13 mouse cellular contexts compared by ENCODE assay signal in genomic region chr10:70806786-70807385, GRCm38 (mm10).
DNase-seq lines count a peak whose midpoint lies in the region; ATAC-seq and TF ChIP-seq lines count a peak whose summit lies in the region.
"Had no signal": no experiment of that assay in that cellular context is flagged by ENCODE, and none has a peak within 500 bp of the region (broad histone marks: within the 10 kb centered on the region; RNA-seq: fewer than 3 reads in every experiment).

No protein-coding gene starts in this region.

- 26% methylated on average over 9 of the region's 9 CpGs for WGBS in hindbrain, postnatal 0 days
- 26% methylated on average over 9 of the region's 9 CpGs for WGBS in hindbrain, embryonic 12.5 days

- no peaks in the 10 kb centered on the region for H3K36me3 ChIP-seq in hindbrain, postnatal 0 days (ENCODE audit: insufficient read depth, low read length)
- no peaks in the 10 kb centered on the region for H3K36me3 ChIP-seq in hindbrain, embryonic 12.5 days
- H3K36me3 ChIP-seq: heart, embryonic 12.5 days; limb, embryonic 10.5 days had no signal

- peak; percentile 69 for ATAC-seq in hindbrain, postnatal 0 days
- no peak for ATAC-seq in hindbrain, embryonic 12.5 days (ENCODE audit: low FRiP score)
- ATAC-seq: intestine, embryonic 16.5 days had no signal

- H3K27ac ChIP-seq in hindbrain, postnatal 0 days, result no peak overlapping the region
- H3K27ac ChIP-seq in hindbrain, embryonic 12.5 days, result no peak overlapping the region
- H3K27ac ChIP-seq: limb, embryonic 10.5 days had no signal

- H3K9me3 ChIP-seq in hindbrain, postnatal 0 days (ENCODE audit: low read length), result no peaks in the 10 kb centered on the region
- H3K9me3 ChIP-seq in hindbrain, embryonic 12.5 days (replicated peaks), result no peaks in the 10 kb centered on the region
- H3K9me3 ChIP-seq: heart, embryonic 12.5 days; limb, embryonic 10.5 days had no signal

- H3K27me3 ChIP-seq in hindbrain, postnatal 0 days (ENCODE audit: insufficient read depth, low read length), result no peaks in the 10 kb centered on the region
- H3K27me3 ChIP-seq in hindbrain, embryonic 12.5 days, result no peaks in the 10 kb centered on the region
- H3K27me3 ChIP-seq: heart, embryonic 12.5 days had no signal

- DNase-seq in hindbrain, postnatal 0 days (ENCODE audit: low spot score), result peak; percentile 39
- DNase-seq in cerebellum, adult 11 months, result peak; percentile 23
- peak; percentile 56 for DNase-seq in cerebellum, adult 9-11 months
- peak; percentile 18 to 71 for DNase-seq in left cerebral cortex, adult 8-10 months (ENCODE audit: low spot score in 2 of 2)
- no peak for DNase-seq in kidney, postnatal 10 days
- no peak for DNase-seq in urinary bladder, postnatal 14 days (ENCODE audit: low spot score)
- DNase-seq in natural killer cell, adult 2 months (ENCODE audit: low spot score in 2 of 2), result no peak
- DNase-seq: lung, adult 18-20 months; thymus, postnatal 36 days had no signal

- H3K4me1 ChIP-seq in hindbrain, postnatal 0 days (ENCODE audit: insufficient read depth, low read length), result no peaks in the 10 kb centered on the region
- H3K4me1 ChIP-seq in hindbrain, embryonic 12.5 days, result peaks cover 6% of the 10 kb centered on the region
- H3K4me1 ChIP-seq: heart, embryonic 12.5 days; limb, embryonic 10.5 days had no signal

- no peak overlapping the region for H3K4me3 ChIP-seq in hindbrain, postnatal 0 days (ENCODE audit: low read length)
- no peak overlapping the region for H3K4me3 ChIP-seq in hindbrain, embryonic 12.5 days
- H3K4me3 ChIP-seq: heart, embryonic 12.5 days; limb, embryonic 10.5 days had no signal

- no peak for TF ChIP-seq CTCF in hindbrain, postnatal 0 days (IDR thresholded peaks at IDR 0.05; ENCODE audit: low read depth)

- H3K4me2 ChIP-seq in hindbrain, postnatal 0 days (ENCODE audit: low read depth, low read length), result no peak overlapping the region
- no peak overlapping the region for H3K4me2 ChIP-seq in hindbrain, embryonic 12.5 days (replicated peaks)
- H3K4me2 ChIP-seq: heart, embryonic 12.5 days had no signal

- H3K9ac ChIP-seq in hindbrain, postnatal 0 days (replicated peaks; ENCODE audit: low read length), result no peak overlapping the region
- no peak overlapping the region for H3K9ac ChIP-seq in hindbrain, embryonic 12.5 days
- H3K9ac ChIP-seq: heart, embryonic 12.5 days had no signal

Comparison
In these comparisons a context has a peak if more than half of its experiments do, and no peak if none do; other contexts are left out.
1. DNase-seq: peak in hindbrain, postnatal 0 days (single experiment), cerebellum, adult 11 months (single experiment), cerebellum, adult 9-11 months (single experiment) and left cerebral cortex, adult 8-10 months (2 of 2); none in kidney, postnatal 10 days (single experiment), urinary bladder, postnatal 14 days (single experiment) and natural killer cell, adult 2 months (0 of 2).